Mouse (Mus musculus): Measurements from ENCODE around the gene Syt12. TPM values are rescaled to one million over a fixed set of nuclear protein-coding genes. Genes with fewer than 3 reads are reported as not detected.

Syt12 gene
- total RNA-seq, 2 experiments from 2014 or later: 21.0 to 21.4 TPM

GRCm38 (mm10) chr19:4451098-4451497 is 26.1 kb downstream of the Syt12 start:
- DNase-seq (ENCODE audit: low spot score in 2 of 2): no peak

- DNase-seq (ENCODE audit: low spot score in 2 of 2): no peak
These were observed 26.6 kb downstream of the Syt12 start for GRCm38 (mm10) chr19:4450666-4451065.

- DNase-seq (ENCODE audit: low spot score in 2 of 2): no peak
These were observed 28.0 kb downstream of the Syt12 start for GRCm38 (mm10) chr19:4449230-4449629.

GRCm38 (mm10) chr19:4447445-4447844 is 29.8 kb downstream of the Syt12 start:
- no peak for DNase-seq (ENCODE audit: low spot score in 2 of 2)

- no peak for DNase-seq (ENCODE audit: low spot score in 2 of 2)
These were observed 30.4 kb downstream of the Syt12 start for GRCm38 (mm10) chr19:4446661-4447420.

- DNase-seq (ENCODE audit: low spot score in 2 of 2): peak; percentile 41 to 62
These were observed 34.8 kb downstream of the Syt12 start for GRCm38 (mm10) chr19:4442408-4442807.

- no peak for DNase-seq (ENCODE audit: low spot score in 2 of 2)
These were observed 35.6 kb downstream of the Syt12 start for GRCm38 (mm10) chr19:4441621-4442161.

- no peak for DNase-seq (ENCODE audit: low spot score in 2 of 2)
These were observed 36.1 kb downstream of the Syt12 start for GRCm38 (mm10) chr19:4441090-4441591.

GRCm38 (mm10) chr19:4440222-4440621 is 37.0 kb downstream of the Syt12 start:
- DNase-seq (ENCODE audit: low spot score in 2 of 2): no peak

GRCm38 (mm10) chr19:4439161-4439801 is 38.0 kb downstream of the Syt12 start, which contains the start of gene Rhod:
Gene Rhod, minus strand, starts transcription at chr19:4439432.
- peak; percentile 45 to 57 for DNase-seq (ENCODE audit: low spot score in 2 of 2)

GRCm38 (mm10) chr19:4438791-4439160 is 38.5 kb downstream of the Syt12 start:
- DNase-seq (ENCODE audit: low spot score in 2 of 2): no peak

- no peak for DNase-seq (ENCODE audit: low spot score in 2 of 2)
These were observed 39.4 kb downstream of the Syt12 start for GRCm38 (mm10) chr19:4437886-4438285.

GRCm38 (mm10) chr19:4436254-4436653 is 41.0 kb downstream of the Syt12 start:
- DNase-seq (ENCODE audit: low spot score in 2 of 2): no peak

- no peak for DNase-seq (ENCODE audit: low spot score in 2 of 2)
These were observed 42.2 kb downstream of the Syt12 start for GRCm38 (mm10) chr19:4434999-4435398.

- no peak for DNase-seq (ENCODE audit: low spot score in 2 of 2)
These were observed 43.5 kb downstream of the Syt12 start for GRCm38 (mm10) chr19:4433756-4434155.

GRCm38 (mm10) chr19:4430091-4430620 is 47.1 kb downstream of the Syt12 start:
- DNase-seq (ENCODE audit: low spot score in 2 of 2): no peak

- DNase-seq (ENCODE audit: low spot score in 2 of 2): no peak
These were observed 51.5 kb downstream of the Syt12 start for GRCm38 (mm10) chr19:4425610-4426366.

- no peak for DNase-seq (ENCODE audit: low spot score in 2 of 2)
These were observed 54.2 kb downstream of the Syt12 start for GRCm38 (mm10) chr19:4423021-4423420.

- no peak for DNase-seq (ENCODE audit: low spot score in 2 of 2)
These were observed 54.7 kb downstream of the Syt12 start for GRCm38 (mm10) chr19:4422581-4422980.

GRCm38 (mm10) chr19:4420153-4420910 is 56.9 kb downstream of the Syt12 start:
- no peak for DNase-seq (ENCODE audit: low spot score in 2 of 2)

Measured in adrenal gland, postnatal 4 days (tissue).